Mouse (Mus musculus): ENCODE measurements around the gene E130114P18Rik.

The E130114P18Rik gene

DNA sequence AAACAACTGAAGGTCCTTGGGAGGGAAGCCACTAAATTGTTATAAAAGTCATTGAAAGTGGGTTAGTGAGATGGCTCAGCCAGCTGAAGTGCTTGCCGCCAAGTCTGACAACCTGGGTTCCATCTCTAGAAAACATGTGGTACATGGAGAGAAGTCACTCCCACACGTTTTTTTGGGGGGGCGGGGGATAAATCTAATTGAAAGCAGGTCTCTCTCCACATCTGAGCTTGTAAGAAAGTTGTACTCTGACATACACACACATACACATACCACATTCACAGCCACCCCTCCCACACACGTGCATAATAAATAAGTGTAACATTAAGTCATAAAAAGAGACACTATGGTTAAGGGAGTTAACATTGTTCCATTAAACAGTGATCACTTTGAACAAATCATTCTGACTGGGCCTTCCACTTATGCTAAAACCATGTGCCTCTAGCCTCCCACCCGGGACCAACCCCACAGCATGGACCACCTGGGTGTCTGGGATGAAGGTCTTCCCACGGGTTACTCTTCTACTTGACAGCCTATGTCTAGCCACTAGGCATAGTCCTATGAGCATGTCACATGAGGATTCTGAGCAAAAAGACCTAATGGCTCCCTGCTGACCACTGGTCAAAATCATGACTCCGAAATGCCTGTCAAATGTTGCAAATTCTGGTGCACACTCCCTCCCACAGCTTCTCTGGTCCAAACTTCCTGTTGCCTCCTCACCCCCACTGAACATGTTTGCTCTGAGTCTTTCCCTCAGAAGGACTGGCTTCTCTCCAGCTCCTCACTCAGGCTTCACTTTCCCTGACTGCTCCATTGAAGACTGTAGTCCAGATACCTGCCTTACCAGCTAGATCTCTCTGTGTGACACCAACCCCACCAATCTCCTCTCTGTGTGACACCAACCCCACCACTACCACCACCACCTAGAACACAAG, 80.9 kb downstream of the E130114P18Rik start:
- DNase-seq (ENCODE audit: low read depth, low spot score) = no peak

DNA sequence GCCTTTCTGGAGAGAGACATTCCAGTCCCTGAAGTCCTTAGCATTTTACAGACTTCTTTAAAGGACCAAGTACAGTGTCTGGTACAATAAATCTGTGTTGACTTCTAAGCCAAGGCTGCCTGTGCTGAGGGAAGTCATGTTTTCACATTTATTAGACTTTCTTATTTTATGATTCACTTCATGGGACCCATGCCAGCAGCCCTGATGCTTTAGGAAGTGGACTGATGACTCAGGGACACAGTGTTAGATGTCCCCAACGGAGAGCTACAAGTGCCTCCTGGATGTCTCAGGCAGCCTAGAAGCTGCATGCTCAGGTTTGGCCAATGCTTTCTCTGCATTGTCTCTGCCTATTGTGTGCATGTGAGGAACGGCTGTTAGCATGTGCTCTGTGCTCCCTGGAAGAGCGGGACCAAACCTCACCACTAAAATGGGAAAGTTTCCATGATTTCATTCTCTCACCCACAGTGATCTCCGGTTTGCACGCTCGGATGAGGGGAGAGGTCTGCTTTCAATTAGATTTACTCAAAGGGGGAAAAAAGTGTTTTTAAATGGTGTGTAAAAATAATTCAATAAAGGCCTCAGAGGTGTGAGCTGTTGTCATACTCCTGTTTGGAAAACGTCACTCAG, 82.4 kb downstream of the E130114P18Rik start:
- no peak for DNase-seq (ENCODE audit: low read depth, low spot score)

DNA sequence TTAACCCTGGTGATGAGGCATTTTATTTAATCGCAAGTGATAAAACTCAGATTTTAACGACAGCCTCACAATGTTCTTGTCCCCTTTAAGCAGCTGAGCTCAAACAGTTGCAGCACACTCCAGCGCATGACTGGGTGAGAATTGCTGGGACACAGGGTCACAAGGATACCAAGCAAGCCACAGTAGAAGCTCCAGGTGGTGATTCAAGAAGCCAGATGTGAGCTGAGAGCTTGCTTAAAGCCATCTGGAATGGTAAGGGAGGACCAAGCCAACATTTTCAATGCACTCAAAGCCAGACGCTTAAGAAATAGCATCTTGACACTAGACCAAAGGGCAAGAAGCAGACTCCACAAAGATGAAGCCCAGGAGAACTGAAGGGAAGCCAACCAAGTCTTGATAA, 83.9 kb downstream of the E130114P18Rik start:
- DNase-seq (ENCODE audit: low read depth, low spot score) = no peak

DNA sequence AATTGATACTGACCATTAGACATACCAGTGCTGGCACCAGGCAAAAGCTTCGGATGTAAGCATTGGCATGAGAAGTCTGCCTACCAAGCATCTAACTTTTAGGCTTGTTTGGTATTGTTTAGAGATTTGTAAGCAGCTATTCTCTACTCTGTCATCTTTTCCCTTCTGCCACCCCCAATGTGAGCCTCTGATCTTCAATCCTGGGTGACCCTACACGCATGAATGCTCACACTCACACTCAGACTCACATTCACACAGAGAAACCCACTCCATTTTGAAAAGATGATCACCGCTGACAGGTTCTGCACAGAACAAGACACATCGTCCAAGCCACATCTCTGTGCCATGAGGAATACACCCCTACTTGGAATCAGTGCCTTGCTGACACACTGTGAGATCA, 84.8 kb downstream of the E130114P18Rik start:
- no peak for DNase-seq (ENCODE audit: low read depth, low spot score)

DNA sequence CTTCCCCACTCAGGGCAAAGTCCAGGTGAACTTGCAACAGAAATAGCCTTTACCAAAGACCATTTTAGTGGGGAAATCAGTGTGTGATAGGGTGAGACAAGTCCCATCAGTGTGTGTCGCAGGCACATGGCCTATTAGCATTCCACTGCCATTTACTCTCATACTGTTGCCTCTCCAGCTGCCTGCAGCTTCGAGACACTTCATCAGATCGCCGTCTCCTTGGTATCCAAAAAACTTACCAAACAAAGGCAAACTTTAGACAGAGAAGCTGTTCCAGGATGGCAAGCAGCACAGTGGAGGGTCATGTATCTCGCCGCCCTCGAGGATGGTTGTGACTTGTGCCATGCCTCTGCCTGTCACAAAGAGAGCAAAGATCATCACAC, 87.5 kb downstream of the E130114P18Rik start:
- DNase-seq (ENCODE audit: low read depth, low spot score) = no peak

DNA sequence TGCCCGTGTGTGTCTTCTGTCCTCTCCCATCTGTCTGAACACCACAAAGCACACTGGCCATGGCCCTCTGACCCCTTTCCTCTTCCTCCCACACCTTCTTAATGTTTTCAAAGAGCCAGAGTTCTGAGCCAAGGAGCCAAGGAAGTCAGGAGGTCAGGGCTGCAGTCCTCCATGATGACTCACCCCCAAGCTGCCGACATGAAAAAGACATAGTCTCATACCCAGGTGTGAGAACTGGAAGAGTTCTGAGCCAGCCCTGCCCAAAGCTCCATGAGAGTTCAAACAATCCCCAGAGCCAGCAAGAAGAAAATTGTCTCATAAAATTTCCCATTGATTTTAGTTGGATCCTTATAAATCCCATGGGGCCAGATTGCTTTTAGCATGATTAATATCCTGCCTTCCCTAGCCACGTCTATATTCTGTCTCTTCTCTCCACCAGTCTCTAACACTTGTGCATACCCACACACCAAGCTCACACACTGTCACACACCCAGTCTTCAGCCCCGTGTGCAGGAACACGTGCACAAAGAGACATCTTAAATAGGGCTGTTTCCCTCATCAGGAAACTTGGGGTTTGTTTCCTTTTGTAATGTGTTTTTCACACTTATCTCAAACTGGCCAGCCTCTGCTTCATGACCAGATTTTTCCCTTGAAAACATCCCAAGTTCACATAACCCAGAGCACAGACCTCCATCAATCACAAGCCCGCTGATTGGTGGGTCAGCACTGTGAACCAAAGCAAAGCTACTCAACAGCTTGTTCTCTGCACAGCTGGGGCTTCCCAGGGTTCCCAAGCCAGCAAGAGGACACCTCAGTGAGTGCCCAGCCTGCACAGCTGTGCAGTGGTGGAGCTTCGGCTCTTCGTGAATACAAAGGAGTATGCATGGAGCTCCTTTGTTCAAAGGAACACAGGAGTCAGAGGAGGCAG, 88.2 kb downstream of the E130114P18Rik start:
- peak; percentile 54 for DNase-seq (ENCODE audit: low read depth, low spot score)

DNA sequence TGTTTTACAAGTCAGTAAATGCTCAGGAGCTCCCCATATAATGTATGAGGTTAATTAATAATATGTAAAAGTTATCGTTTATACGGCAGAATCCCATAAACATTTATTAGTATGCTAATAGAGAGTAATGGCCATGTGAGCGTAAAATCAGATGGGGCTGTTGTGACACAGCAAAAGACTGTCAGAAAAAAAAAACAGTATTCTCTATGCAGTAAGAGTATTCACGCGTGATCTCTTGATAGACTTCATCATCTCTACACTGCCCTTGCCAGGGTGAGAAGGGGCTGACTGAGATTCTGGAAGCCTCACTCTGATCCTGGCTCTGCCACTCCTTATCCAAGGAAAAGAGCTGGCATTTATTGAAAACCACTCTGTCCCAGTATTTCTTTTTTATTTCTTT, 91.9 kb downstream of the E130114P18Rik start:
- no peak for DNase-seq (ENCODE audit: low read depth, low spot score)

DNA sequence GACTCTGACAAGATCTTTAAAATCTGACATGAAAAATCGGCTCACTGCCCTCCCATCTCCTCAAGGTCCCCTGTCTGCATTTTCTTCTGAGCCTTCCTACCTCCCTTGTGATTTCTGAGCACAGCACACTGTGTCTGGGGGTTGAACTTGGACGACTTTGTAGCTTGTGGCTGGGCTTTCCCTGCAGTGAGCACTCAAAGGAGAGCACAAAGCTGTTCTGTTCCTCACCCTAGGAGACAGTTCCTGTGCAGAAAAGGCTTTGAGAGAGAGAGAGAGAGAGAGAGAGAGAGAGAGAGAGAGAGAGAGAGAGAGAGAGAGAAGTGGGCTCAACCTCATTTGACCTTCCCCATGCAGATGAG, 101.3 kb downstream of the E130114P18Rik start:
- no peak for DNase-seq (ENCODE audit: low read depth, low spot score)

DNA sequence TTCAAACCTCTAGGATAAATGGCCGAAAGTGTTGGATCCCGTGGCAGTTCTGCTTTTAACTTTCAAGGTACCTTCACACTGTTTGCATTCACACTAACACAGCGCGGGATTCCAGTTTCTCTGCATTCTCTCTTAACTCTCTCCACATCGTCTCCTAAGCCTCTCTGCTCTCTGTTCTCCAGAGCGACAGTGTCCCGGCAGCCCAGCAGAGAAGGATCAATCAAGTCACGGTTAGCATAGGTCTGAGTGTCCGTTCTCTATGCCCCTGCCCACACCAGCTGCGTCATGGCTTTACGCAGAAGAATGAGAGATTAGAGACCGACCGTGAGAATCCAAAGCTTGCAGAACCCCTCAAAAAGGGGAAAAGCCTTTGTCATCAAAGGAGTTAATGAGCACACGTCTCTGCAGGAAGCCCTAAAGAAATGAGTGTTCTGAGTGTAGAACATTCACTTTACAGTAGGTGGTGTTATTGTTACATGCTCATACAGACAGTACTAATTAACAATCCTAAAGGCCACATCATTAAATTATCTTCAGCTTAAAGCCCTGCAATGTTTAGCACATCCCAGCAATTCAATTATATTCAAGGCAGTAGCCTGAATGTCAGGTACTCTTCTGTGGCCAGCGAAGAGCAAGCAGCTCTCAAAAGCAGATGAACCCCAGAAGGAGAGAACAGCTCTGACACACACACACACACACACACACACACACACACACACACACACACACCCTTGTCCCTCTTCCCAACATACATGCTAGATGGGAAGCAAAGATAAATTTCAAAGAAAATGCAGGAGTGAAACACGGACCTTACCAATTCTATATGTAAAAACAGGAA, 101.9 kb downstream of the E130114P18Rik start:
- DNase-seq (ENCODE audit: low read depth, low spot score) = peak; percentile 28

DNA sequence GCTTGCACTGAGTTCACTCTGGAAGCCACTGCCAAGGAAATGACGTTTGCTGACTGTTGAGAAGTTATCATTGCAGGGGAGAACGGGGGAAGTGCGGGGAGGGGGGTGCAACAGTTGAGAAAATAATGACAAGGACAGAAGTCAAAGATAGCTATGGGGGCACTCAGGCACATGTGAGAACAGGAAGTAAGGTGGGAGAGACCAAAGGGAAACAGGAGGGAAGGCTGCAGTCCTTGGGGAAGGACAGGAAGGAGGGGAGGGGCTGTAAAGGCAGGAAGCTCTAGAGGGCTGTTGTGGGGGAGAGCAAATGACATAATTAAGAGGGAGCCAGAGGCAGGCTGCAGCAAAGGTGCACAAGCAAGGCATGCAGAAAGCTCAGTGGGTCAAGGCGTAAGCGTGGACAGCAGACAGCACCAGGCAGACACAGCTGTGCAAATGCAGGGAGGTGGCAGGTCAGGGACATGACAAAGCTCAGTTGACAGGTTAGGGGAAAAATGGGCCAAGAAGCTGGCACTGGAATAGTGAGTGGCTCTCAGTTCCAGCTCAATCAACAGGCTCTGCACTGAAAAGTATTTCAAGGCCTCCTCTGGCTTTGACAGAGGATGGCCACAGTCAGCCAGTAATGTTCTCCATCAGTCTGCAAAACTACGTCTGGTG, 103.9 kb downstream of the E130114P18Rik start:
- no peak for DNase-seq (ENCODE audit: low read depth, low spot score)

DNA sequence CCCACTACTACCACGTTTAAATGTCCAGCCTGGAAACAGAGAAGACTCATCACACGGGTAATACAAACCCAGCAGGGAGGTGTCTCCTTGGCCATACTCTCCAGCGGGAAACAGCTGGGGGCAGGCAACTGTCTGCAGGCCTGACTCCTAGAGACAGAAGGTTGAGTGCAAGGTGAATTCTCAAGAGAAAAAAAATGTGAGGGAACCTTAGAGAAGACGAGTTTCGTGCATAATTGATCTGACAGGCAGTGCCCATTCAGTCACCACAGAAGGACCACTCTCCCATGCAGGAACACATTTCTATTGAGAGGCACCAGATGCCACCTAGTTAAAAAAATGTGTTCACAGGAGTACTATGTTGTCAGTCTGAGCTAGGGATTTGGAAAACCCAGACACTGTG, 105.4 kb downstream of the E130114P18Rik start:
- no peak for DNase-seq (ENCODE audit: low read depth, low spot score)

DNA sequence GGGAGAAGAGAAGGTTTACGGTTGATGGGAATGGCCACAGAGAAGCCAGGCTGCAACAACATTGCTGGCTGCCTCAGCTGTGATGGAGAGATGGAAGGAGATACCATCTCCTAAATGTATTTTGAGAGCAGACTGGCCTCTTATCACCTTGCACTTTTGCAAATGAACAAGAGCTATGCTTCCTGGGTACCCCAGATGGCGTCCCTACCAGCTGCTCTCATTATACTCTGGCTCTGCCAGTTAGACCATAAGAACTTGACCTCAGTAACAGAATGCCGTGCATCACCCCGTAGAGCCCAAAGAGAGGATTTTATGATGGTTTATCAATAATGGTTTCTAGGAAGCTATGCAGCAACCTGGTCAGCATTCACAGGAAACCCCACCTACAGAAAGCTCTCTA, 106.0 kb downstream of the E130114P18Rik start:
- no peak for DNase-seq (ENCODE audit: low read depth, low spot score)

DNA sequence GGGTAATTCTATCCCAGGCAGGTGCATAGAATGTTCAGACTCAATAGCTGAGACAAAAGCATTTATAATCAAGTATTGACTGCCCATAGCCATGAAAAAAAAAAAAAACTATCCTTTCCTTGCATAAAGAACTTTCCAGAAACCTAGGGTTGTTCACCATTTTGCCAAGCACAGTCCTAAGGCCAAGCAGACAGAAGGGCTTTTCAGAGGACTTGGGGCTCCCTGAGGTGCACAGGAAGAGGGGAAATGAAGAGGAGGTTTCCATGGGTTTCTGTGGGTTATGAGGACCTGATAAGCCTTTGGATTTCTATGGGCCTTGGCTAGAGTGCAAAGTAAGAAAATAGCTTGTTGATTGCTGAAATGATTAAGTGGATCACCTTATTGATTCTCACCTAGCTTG, 107.5 kb downstream of the E130114P18Rik start:
- DNase-seq (ENCODE audit: low read depth, low spot score) = no peak

DNA sequence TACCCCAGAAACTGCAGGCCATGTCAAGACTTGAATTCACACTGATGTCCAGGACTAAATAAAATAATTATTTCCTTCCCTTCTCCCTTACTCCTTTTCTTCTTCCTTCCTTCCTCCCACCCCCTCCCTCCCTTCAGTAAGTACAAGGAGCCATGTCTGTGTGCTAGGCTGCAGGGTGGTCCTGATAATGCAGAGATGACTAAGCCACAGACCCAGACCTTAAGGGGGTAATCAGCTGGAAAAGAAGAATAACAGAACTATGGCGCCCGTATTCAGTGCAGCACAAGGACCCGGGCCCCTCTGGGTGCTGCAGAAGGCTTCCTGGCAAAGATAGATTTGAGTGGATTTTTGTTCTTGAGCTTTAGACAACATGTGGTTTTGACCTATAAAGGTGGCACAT, 108.1 kb downstream of the E130114P18Rik start:
- no peak for DNase-seq (ENCODE audit: low read depth, low spot score)

DNA sequence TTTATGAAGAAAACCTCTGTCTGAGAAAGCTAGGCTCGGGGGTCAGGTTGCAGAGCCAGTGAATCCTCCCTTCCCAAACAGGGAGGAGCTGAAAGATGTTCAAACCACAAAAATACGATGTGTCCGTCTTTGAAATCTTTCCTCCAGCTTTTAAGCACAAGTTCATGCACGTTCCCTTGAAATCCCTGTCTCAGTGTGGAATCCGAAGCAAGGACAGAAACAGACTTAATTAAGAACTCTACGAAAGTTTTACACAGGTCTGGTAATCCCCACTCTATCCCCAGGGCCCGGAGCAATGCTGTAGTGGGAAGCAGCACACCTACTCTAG, 112.5 kb downstream of the E130114P18Rik start:
- DNase-seq (ENCODE audit: low read depth, low spot score) = no peak

DNA sequence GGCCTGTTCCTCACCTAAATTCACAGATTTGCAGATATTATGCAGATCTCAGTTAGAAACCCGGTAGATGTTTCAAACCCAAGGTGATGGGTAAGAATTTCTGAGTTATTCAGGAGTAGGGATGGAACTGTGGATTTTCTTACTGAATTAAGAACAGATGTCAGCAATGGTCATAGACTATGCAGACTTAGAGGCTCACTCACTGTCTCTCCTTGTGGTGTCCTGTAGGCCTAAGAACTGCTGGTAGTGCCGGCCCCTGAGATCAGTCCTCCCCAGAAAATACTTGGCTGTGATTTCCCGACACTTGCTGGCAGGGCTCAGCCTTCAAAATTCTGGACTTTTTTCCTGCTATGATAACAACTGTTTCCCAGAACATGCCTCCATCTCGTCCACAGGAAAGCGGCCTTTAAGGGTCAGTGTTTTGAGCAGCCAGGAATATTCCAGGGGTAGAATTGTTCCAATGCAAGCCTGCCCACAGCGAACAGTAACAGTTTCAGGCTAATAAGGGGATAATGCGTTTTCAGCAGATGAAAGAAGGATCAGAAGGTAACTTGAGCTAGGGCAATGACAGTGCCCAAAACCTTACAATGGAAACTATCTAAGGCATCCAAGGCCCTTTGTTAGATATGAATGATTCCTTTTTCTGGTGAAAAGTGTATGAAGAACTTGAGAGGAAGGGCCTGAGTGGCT, 113.0 kb downstream of the E130114P18Rik start:
- DNase-seq (ENCODE audit: low read depth, low spot score) = no peak

DNA sequence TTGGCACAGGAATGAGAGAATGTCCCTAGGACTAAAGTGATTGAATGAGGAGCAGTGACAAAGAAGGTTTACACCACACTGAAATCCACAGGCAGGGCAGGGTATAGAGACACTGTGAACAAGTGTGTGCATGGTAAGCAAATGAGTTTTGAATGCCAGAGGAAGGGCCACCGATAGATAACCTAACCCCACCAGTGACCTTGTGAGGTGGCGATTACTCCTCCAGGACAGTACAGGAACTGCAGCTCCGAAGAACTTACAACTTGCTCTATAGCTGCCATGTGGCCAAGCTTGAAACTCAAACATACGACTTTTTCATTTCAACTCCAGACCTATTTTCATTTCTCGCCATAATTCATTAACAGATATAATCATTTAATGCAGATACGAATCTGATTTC, 114.0 kb downstream of the E130114P18Rik start:
- DNase-seq (ENCODE audit: low read depth, low spot score) = no peak

DNA sequence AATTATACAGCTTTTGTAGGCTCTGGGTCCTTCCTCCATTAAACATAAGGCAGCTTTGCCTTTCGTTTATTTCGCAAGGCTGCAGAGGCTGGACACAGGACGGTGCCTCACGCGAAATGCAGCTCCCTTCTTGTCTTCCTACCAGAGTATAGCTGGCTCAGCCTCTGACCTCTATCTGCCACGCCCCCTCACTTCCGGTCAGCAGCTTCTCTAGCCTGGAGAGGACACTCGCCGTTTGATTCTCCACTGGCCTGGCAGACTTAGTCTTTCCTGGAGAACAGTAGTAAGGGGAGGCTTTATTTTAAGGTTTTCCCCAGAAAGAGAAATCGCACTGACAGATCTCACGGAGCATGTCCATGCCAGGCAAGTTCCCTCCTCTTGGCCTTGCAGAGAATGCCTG, 115.0 kb downstream of the E130114P18Rik start:
- no peak for DNase-seq (ENCODE audit: low read depth, low spot score)

DNA sequence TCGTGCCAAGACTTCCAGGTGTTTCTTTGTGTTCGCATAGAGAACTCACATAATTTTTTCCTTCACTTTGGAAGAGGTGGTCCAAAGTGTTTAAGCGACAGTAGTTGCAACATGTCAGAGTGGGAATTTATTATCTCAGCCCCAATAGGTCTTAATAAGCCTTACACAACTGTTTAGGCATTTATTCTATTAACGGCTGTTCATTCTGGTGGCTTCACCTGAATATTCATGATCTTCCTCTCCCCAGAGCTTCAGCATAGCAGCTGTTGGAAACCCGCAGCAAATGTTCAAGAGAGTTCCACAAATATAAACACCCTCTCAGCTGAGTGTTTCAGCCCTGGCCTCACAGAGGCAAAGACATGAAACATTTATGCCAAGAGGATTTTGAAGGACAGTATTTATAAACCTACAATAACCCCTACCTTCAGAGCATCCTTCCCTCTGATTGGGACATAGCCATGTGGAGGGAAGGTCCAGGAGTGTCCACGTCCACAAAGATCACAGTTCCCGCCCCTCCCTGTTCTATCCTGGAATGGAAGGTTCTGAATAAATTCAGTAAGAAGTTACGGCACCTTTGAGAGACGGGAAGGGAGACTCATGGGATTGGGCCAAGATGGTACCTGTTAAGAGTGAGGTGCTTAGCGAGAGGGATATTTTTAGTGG, 116.1 kb downstream of the E130114P18Rik start:
- DNase-seq (ENCODE audit: low read depth, low spot score) = no peak

DNA sequence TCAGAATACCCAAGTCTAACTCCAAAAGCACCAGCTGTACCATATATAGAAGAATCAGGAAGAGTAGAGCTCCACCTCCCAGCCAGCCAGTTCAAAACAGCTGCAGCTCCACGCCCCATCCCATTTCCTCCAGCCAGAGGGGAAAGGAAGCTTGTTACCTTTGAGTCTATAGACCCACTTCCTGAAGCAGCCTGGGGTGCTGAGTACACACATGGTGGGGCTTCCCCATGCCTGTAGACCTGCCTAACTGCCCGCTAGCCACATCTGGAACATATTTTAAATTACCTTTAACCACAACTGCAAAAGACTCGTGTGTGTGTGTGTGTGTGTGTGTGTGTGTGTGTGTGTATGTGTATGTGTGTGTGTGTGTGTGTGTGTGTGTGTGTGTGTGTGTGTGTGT, 120.3 kb downstream of the E130114P18Rik start:
- no peak for DNase-seq (ENCODE audit: low read depth, low spot score)
